Comparison of ENCODE assay signal across 8 mouse cellular contexts in genomic region chr1:100180050-100180449, GRCm38 (mm10).
DNase-seq lines count a peak whose midpoint lies in the region; ATAC-seq and TF ChIP-seq lines count a peak whose summit lies in the region.

No protein-coding gene starts in this region.

- no peaks in the 10 kb centered on the region for H3K27me3 ChIP-seq in kidney, embryonic 15.5 days
- no peaks in the 10 kb centered on the region for H3K27me3 ChIP-seq in G1E (ENCODE audit: insufficient read depth, low read length)
- H3K27me3 ChIP-seq in liver, embryonic 11.5 days (replicated peaks; ENCODE audit: control insufficient read depth, insufficient read depth, low read length): no peaks in the 10 kb centered on the region

- H3K27ac ChIP-seq in kidney, embryonic 15.5 days: no peak overlapping the region
- H3K27ac ChIP-seq in liver, embryonic 11.5 days (ENCODE audit: low read depth, low read length): no peak overlapping the region

- H3K9ac ChIP-seq in kidney, embryonic 15.5 days: no peak overlapping the region
- H3K9ac ChIP-seq in liver, embryonic 11.5 days (ENCODE audit: low read depth, low read length): no peak overlapping the region

- peak; percentile 98 for ATAC-seq in kidney, embryonic 15.5 days (replicated peaks; ENCODE audit: low FRiP score)
- peak; percentile 93 for ATAC-seq in G1E (ENCODE audit: extremely low read depth, insufficient number of reproducible peaks, low FRiP score, poor library complexity, severe bottlenecking)
- ATAC-seq in hematopoietic stem cell, adult 5-6 weeks (replicated peaks in 1 of 2; ENCODE audit: insufficient read depth in 1 of 2, low FRiP score in 2 of 2, low TSS enrichment in 1 of 2, low read depth in 1 of 2, poor library complexity in 2 of 2, severe bottlenecking in 2 of 2): peak; percentile 71 to 73; a peak in 3 of 4 replicates
- peak; percentile 100 for ATAC-seq in liver, embryonic 11.5 days (replicated peaks; ENCODE audit: low FRiP score)

- no peak overlapping the region for H3K4me3 ChIP-seq in kidney, embryonic 15.5 days (replicated peaks)
- H3K4me3 ChIP-seq in G1E (ENCODE audit: low read depth, low read length): no peak overlapping the region
- no peak overlapping the region for H3K4me3 ChIP-seq in liver, embryonic 11.5 days (ENCODE audit: low read depth, low read length)

- no peaks in the 10 kb centered on the region for H3K9me3 ChIP-seq in kidney, embryonic 15.5 days (replicated peaks)
- H3K9me3 ChIP-seq in G1E (replicated peaks): peaks cover 6% of the 10 kb centered on the region; the same call in 1 of the 2 replicates
- H3K9me3 ChIP-seq in liver, embryonic 11.5 days (ENCODE audit: control insufficient read depth, low read length): no peaks in the 10 kb centered on the region

- H3K4me2 ChIP-seq in kidney, embryonic 15.5 days: no peak overlapping the region
- no peak overlapping the region for H3K4me2 ChIP-seq in liver, embryonic 11.5 days

- 77% methylated on average over 5 of the region's 5 CpGs for WGBS in kidney, embryonic 15.5 days
- WGBS in liver, embryonic 11.5 days: 86% methylated on average over 5 of the region's 5 CpGs

- no peaks in the 10 kb centered on the region for H3K36me3 ChIP-seq in kidney, embryonic 15.5 days
- H3K36me3 ChIP-seq in G1E (replicated peaks): no peaks in the 10 kb centered on the region
- H3K36me3 ChIP-seq in liver, embryonic 11.5 days (ENCODE audit: control insufficient read depth, insufficient read depth, low read length): no peaks in the 10 kb centered on the region

- no peak for DNase-seq in kidney, adult 18-20 months
- DNase-seq in G1E (ENCODE audit: low spot score): no peak
- peak; percentile 92 for DNase-seq in embryo, embryonic 9.5 days (ENCODE audit: extremely low spot score)
- DNase-seq in liver, embryonic 11.5 days (ENCODE audit: low spot score): peak; percentile 73
- peak; percentile 78 for DNase-seq in retina, adult 2 months (ENCODE audit: low read depth, low spot score)
- no peak for DNase-seq in layer of hippocampus, adult 9-10 months (ENCODE audit: low spot score)

- TF ChIP-seq CTCF in G1E (IDR thresholded peaks at IDR 0.05; ENCODE audit: low read depth, low read length): no peak

- H3K4me1 ChIP-seq in kidney, embryonic 15.5 days: no peaks in the 10 kb centered on the region
- H3K4me1 ChIP-seq in G1E (ENCODE audit: insufficient read depth, low read depth, low read length): no peaks in the 10 kb centered on the region
- H3K4me1 ChIP-seq in liver, embryonic 11.5 days (replicated peaks; ENCODE audit: control insufficient read depth, insufficient read depth, low read length): no peaks in the 10 kb centered on the region

Comparison
In these comparisons a context has a peak if more than half of its experiments do, and no peak if none do; other contexts are left out.
1. DNase-seq: peak in embryo, embryonic 9.5 days (single experiment), liver, embryonic 11.5 days (single experiment) and retina, adult 2 months (single experiment); none in kidney, adult 18-20 months (single experiment), G1E (single experiment) and layer of hippocampus, adult 9-10 months (single experiment).
2. Peak in every context shown above with its lines, with median percentiles within 50 percentile points of each other: ATAC-seq.